Mouse (Mus musculus): Measurements from ENCODE around the gene Tanc1. TPM values are rescaled to one million over a fixed set of nuclear protein-coding genes. Genes with fewer than 3 reads are reported as not detected.
A peak's percentile ranks its signal among the peaks of the same experiment; 100 is the strongest.

The Tanc1 gene
- polyA plus RNA-seq, 1 experiment from 2014 or later = 45.2 TPM

DNA sequence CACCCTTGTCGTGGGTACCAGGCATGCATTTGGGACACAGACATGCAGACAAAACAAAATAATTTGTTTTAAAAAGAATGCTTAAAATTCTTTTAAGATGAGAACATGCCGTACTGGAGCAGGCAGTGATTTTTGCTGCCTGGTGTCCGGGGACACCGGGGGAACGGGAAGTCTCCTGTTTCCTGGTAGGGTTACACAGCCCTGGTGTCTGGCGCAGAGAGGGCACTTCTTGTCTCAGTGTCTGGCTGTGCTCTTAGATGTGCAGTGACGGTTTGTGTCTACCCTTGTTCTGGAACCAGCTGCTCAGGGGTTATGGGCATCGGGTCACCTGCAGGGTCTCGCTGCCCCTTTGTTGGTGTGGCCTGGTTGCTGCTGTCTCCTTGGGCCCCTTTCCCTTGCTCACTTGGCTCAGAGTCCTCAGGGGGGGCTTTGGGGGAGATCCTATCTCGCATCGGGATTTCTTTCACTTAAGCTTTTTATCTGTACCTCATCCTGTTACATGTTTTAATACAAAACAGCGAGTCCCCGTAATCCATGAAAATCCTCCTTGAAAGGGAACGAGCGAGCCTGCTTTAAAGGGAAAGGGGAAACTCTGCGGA is 187.2 kb downstream of the Tanc1 start:
- ATAC-seq (ENCODE audit: low FRiP score, low read depth) = 0 out of 2 replicates have a peak, but pooled peaks have one; percentile 44
- H3K27me3 ChIP-seq = no peaks in the 10 kb centered on the region
- H3K4me1 ChIP-seq = 0 out of 2 replicates have a peak, but pooled peaks cover 12% of the 10 kb centered on the region
- no peaks in the 10 kb centered on the region for H3K9me3 ChIP-seq
- H3K4me3 ChIP-seq = no peak overlapping the region
- H3K9ac ChIP-seq = no peak overlapping the region
- WGBS = 68% methylated on average over 16 of the region's 16 CpGs
- no peak overlapping the region for H3K27ac ChIP-seq
- H3K36me3 ChIP-seq = peaks cover 84% of the 10 kb centered on the region
- no peak overlapping the region for H3K4me2 ChIP-seq (replicated peaks)

DNA sequence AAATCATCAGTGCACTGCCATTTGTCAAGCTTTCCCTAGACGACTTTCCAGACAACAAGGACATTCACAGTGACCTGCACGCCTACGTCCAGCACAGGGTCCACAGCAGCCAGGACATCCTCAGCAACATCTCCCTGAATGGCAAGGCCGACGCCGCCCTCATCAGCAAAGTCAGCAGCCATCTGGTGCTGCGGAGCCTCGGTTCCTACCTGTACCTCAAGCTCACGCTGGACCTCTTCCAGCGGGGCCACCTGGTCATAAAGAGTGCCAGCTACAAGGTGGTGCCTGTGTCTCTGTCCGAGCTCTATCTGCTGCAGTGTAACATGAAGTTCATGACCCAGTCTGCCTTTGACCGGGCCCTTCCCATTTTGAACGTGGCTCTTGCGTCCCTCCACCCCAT is 187.7 kb downstream of the Tanc1 start:
- Histone ChIP-seq H3K9ac (no peak overlapping the region), H3K4me1 (0 out of 2 replicates have a peak, but pooled peaks cover 12% of the 10 kb centered on the region), H3K4me2 (replicated peaks) (no peak overlapping the region), H3K27ac (no peak overlapping the region), H3K9me3 (no peaks in the 10 kb centered on the region), H3K27me3 (no peaks in the 10 kb centered on the region), H3K36me3 (peaks cover 82% of the 10 kb centered on the region), H3K4me3 (no peak overlapping the region)
- 83% methylated on average over 14 of the region's 14 CpGs for WGBS
- no peak for ATAC-seq (ENCODE audit: low FRiP score, low read depth)

DNA sequence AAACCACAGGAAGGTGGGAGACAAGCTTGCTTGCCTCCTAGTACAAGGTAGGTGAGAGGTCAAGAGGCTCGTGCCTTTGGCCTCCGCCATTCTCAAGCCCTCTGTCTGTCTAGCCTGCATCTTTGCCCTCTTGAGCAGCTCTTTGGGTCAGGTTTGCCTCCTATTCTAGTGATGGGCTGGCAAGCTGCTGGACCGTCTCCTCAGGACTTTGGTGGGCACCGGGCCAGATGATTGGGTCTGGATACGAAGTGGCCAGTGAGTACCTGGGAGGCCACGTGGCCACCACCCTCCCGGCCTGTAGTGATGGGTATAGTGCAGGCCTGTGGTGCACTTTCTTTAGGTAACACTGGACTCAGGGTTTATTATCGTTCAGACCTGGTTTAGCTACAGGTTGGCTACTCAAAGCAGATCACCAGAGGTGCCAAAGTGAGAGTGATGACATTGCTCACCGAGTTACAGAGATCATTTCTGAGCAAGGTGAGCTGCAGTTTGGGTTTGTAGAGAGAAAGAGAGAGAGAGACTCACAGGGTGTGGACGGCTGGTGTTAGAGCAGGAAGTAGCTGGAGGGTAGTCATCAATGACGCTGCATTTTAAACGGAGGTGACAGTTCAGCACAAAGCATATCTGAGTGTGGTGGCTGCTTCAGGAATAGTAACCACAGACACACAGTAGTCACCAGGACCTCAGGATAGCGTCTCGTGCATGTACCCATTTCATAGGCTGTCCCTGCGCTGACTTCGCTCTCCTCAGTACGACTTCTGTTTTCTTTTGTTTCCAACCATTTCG is 188.8 kb downstream of the Tanc1 start:
- no peaks in the 10 kb centered on the region for H3K27me3 ChIP-seq
- H3K4me3 ChIP-seq = no peak overlapping the region
- 94% methylated on average over 18 of the region's 18 CpGs for WGBS
- no peak for ATAC-seq (ENCODE audit: low FRiP score, low read depth)
- no peaks in the 10 kb centered on the region for H3K9me3 ChIP-seq
- H3K27ac ChIP-seq = no peak overlapping the region
- no peak overlapping the region for H3K4me2 ChIP-seq (replicated peaks)
- H3K36me3 ChIP-seq = peaks cover 71% of the 10 kb centered on the region
- no peak overlapping the region for H3K9ac ChIP-seq
- H3K4me1 ChIP-seq = peaks cover 16% of the 10 kb centered on the region; the same call in 1 of the 2 replicates

DNA sequence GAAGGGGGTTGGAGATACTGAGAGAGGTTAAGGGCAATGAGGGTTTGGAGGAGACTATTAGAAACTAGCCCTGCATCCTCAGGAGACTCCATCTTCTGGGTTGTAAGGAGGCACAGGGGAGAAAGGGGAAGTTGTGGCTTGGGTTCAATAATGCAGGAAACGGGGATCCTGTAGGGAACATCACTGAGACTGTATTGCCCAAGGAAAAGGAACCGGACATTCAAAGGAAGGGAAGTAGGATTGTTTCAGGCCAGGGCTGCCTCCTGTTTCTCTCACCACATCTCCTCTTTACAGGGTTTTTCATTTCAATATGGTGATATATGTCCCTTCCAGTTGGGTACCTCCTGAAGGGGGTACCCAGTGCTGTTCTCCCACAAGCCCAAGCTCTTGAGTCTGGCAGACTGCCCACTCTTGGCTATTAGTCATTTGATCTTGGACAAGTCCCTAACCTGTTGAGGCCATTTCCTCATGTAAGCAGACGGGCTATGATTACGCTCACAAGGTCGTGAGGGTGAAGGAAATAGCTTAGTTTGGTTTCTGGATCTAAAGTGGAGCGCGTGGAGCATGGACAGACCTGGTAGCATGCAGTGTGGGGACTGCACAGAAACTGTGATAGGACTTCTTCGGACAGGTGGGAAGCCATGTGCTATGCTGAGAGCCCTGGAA is 191.0 kb downstream of the Tanc1 start:
- Histone ChIP-seq H3K9ac (no peak overlapping the region), H3K4me3 (no peak overlapping the region), H3K27me3 (no peaks in the 10 kb centered on the region), H3K4me2 (replicated peaks) (no peak overlapping the region), H3K4me1 (peaks cover 16% of the 10 kb centered on the region; the same call in 1 of the 2 replicates), H3K27ac (no peak overlapping the region), H3K36me3 (peaks cover 74% of the 10 kb centered on the region), H3K9me3 (no peaks in the 10 kb centered on the region)
- 82% methylated on average over 8 of the region's 8 CpGs for WGBS
- ATAC-seq (ENCODE audit: low FRiP score, low read depth) = no peak

DNA sequence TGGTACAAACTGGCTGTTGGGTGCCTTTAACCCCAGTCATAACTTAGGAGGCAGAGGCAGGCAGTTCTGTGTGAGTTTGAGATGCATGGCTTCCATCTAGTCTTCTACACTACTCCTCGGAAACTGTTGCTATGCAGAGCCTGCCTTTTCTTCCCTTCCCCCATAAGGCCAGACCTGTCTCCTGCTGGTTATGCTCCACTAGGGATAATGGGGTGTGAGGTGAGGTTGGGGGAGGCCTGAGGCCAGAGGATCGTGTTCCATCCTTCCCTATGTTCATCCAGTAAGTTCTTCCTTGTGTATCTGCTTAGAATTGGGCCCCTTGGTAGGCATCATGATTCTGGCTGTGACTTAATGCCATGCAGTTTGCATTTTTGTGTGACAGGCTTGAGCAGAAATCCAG is 193.8 kb downstream of the Tanc1 start:
- no peaks in the 10 kb centered on the region for H3K9me3 ChIP-seq
- H3K27me3 ChIP-seq = no peaks in the 10 kb centered on the region
- WGBS = 45% methylated on average over 2 of the region's 2 CpGs
- no peak overlapping the region for H3K4me3 ChIP-seq
- H3K27ac ChIP-seq = no peak overlapping the region
- H3K9ac ChIP-seq = no peak overlapping the region
- H3K36me3 ChIP-seq = peaks cover 72% of the 10 kb centered on the region
- H3K4me2 ChIP-seq (replicated peaks) = no peak overlapping the region
- ATAC-seq (ENCODE audit: low FRiP score, low read depth) = no peak
- H3K4me1 ChIP-seq = peaks cover 4% of the 10 kb centered on the region; the same call in 1 of the 2 replicates

DNA sequence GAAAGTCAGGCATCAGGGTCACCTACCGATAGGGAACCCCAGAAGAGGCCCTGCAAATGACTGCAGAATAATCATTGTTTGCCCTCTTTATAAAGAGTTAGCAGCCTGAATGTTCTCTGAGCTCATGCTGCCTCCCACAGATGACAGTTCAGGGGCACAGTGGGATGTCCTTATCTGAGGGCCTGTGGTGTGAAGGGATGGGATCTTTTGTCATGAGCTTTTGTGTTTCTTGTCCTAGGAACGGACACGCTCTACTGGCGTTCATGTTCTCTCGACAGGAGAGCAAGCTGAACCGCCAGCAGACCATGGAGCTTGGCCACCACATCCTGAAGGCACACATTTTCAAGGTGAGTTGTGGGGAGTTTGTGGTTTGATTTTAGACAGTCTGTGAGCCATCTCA is 194.2 kb downstream of the Tanc1 start:
- WGBS = 82% methylated on average over 6 of the region's 6 CpGs
- Histone ChIP-seq H3K9me3 (no peaks in the 10 kb centered on the region), H3K4me2 (replicated peaks) (no peak overlapping the region), H3K27ac (no peak overlapping the region), H3K27me3 (no peaks in the 10 kb centered on the region), H3K9ac (no peak overlapping the region), H3K4me3 (no peak overlapping the region), H3K4me1 (peaks cover 4% of the 10 kb centered on the region; the same call in 1 of the 2 replicates), H3K36me3 (peaks cover 72% of the 10 kb centered on the region)
- ATAC-seq (ENCODE audit: low FRiP score, low read depth) = no peak

GRCm38 (mm10) chr2:59808608-59809007 is 196.8 kb downstream of the Tanc1 start:
- Histone ChIP-seq H3K27ac (no peak overlapping the region), H3K4me2 (replicated peaks) (no peak overlapping the region), H3K36me3 (peaks cover 70% of the 10 kb centered on the region), H3K9me3 (no peaks in the 10 kb centered on the region), H3K4me3 (no peak overlapping the region), H3K9ac (no peak overlapping the region), H3K27me3 (no peaks in the 10 kb centered on the region), H3K4me1 (peaks cover 4% of the 10 kb centered on the region; the same call in 1 of the 2 replicates)
- ATAC-seq (ENCODE audit: low FRiP score, low read depth) = no peak
- 92% methylated on average over 4 of the region's 4 CpGs for WGBS

GRCm38 (mm10) chr2:59810039-59810438 is 198.2 kb downstream of the Tanc1 start:
- WGBS = 86% methylated on average over 7 of the region's 7 CpGs
- H3K4me2 ChIP-seq (replicated peaks) = no peak overlapping the region
- peaks cover 69% of the 10 kb centered on the region for H3K36me3 ChIP-seq
- H3K27ac ChIP-seq = no peak overlapping the region
- no peak overlapping the region for H3K9ac ChIP-seq
- H3K27me3 ChIP-seq = no peaks in the 10 kb centered on the region
- no peak for ATAC-seq (ENCODE audit: low FRiP score, low read depth)
- H3K4me1 ChIP-seq = peaks cover 4% of the 10 kb centered on the region; the same call in 1 of the 2 replicates
- no peak overlapping the region for H3K4me3 ChIP-seq
- no peaks in the 10 kb centered on the region for H3K9me3 ChIP-seq

GRCm38 (mm10) chr2:59811247-59811646 is 199.4 kb downstream of the Tanc1 start:
- no peak overlapping the region for H3K4me3 ChIP-seq
- H3K36me3 ChIP-seq = peaks cover 74% of the 10 kb centered on the region
- no peak overlapping the region for H3K27ac ChIP-seq
- H3K9ac ChIP-seq = no peak overlapping the region
- H3K4me2 ChIP-seq (replicated peaks) = no peak overlapping the region
- 77% methylated on average over 1 of the region's 1 CpGs for WGBS
- H3K27me3 ChIP-seq = no peaks in the 10 kb centered on the region
- no peaks in the 10 kb centered on the region for H3K4me1 ChIP-seq
- no peak for ATAC-seq (ENCODE audit: low FRiP score, low read depth)
- H3K9me3 ChIP-seq = no peaks in the 10 kb centered on the region

- Histone ChIP-seq H3K9ac (no peak overlapping the region), H3K27ac (no peak overlapping the region), H3K4me1 (no peaks in the 10 kb centered on the region), H3K9me3 (no peaks in the 10 kb centered on the region), H3K4me3 (no peak overlapping the region), H3K27me3 (no peaks in the 10 kb centered on the region), H3K4me2 (replicated peaks) (no peak overlapping the region), H3K36me3 (peaks cover 76% of the 10 kb centered on the region)
- ATAC-seq (ENCODE audit: low FRiP score, low read depth) = no peak
- 89% methylated on average over 1 of the region's 1 CpGs for WGBS
These were observed 200.8 kb downstream of the Tanc1 start for GRCm38 (mm10) chr2:59812641-59813040.

- H3K9ac ChIP-seq = no peak overlapping the region
- H3K4me1 ChIP-seq = no peaks in the 10 kb centered on the region
- peaks cover 76% of the 10 kb centered on the region for H3K36me3 ChIP-seq
- no peaks in the 10 kb centered on the region for H3K9me3 ChIP-seq
- 89% methylated on average over 13 of the region's 13 CpGs for WGBS
- ATAC-seq (ENCODE audit: low FRiP score, low read depth) = no peak
- no peak overlapping the region for H3K27ac ChIP-seq
- H3K4me3 ChIP-seq = no peak overlapping the region
- H3K4me2 ChIP-seq (replicated peaks) = no peak overlapping the region
- H3K27me3 ChIP-seq = no peaks in the 10 kb centered on the region
These were observed 201.6 kb downstream of the Tanc1 start for GRCm38 (mm10) chr2:59813457-59813856.

- H3K27me3 ChIP-seq = no peaks in the 10 kb centered on the region
- no peaks in the 10 kb centered on the region for H3K9me3 ChIP-seq
- H3K4me1 ChIP-seq = no peaks in the 10 kb centered on the region
- no peak overlapping the region for H3K9ac ChIP-seq
- no peak overlapping the region for H3K27ac ChIP-seq
- no peak overlapping the region for H3K4me2 ChIP-seq (replicated peaks)
- WGBS = 88% methylated on average over 8 of the region's 8 CpGs
- H3K36me3 ChIP-seq = peaks cover 84% of the 10 kb centered on the region
- H3K4me3 ChIP-seq = no peak overlapping the region
- no peak for ATAC-seq (ENCODE audit: low FRiP score, low read depth)
These were observed 203.2 kb downstream of the Tanc1 start for GRCm38 (mm10) chr2:59814997-59815396.

Measured in limb, embryonic 13.5 days (tissue).